Mouse (Mus musculus) lung, postnatal 4 days (tissue): ENCODE results near the gene Phldb1.
"Not testable (repeated sequence)": the region's sequence is repeated elsewhere in the genome, so short reads cannot be mapped to it uniquely, and the experiment has no call there.

Experiments used
- DNase-seq, 2 experiments: peaks; one replicate each; pipeline ENCODE4 v3.0.0; 2021

Gene Phldb1

DNA sequence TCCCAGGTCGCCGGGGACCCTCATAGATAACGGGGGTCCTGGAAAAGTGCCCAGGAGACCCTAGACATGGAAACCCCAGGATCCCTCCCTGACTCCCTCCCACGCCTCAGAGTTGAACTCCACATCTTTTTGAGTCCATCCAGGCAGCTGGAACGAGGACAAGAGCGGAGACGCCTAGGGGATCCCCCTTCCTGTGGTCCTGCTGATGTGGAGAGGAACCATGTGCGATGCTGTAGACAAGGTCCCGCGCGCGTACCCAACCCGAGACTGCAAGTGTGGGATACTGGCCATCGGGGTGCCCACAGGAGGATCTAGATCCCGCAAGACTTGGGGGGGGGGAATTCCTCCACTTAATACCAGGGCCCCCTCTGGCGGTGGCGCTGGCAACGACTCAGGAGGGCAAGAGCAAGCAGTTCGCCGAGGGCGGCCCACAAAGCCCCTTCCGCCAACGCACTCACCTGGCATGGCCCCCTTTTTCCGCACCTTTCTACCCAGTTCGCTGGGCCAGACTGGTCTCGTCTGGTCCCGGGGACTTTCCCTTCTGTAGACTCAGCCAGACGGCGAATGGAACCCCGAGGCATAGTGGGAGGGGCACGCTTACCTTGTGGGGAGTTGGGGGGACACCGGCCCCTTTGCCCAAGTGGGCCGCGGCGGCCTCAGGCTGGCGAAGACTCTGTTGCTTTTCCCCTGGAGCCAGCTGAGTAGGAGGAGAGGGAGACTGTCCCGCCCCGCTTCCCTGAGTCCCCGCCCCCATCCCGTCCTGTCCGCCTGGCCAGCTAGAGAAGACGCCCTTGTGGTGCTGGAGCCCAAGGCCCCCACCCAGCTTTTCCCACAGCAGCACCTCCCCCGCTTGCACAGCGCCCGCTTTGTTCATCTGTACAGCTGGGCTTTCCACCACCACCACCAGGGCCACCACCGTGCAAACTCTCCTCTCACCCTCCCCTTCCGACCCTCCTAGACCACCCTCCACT lies at the start of gene Phldb1:
Gene Phldb1, minus strand, starts transcription at position 675 of the 971 bp plus-strand sequence.
- DNase-seq = peak; percentile 84 to 90

DNA sequence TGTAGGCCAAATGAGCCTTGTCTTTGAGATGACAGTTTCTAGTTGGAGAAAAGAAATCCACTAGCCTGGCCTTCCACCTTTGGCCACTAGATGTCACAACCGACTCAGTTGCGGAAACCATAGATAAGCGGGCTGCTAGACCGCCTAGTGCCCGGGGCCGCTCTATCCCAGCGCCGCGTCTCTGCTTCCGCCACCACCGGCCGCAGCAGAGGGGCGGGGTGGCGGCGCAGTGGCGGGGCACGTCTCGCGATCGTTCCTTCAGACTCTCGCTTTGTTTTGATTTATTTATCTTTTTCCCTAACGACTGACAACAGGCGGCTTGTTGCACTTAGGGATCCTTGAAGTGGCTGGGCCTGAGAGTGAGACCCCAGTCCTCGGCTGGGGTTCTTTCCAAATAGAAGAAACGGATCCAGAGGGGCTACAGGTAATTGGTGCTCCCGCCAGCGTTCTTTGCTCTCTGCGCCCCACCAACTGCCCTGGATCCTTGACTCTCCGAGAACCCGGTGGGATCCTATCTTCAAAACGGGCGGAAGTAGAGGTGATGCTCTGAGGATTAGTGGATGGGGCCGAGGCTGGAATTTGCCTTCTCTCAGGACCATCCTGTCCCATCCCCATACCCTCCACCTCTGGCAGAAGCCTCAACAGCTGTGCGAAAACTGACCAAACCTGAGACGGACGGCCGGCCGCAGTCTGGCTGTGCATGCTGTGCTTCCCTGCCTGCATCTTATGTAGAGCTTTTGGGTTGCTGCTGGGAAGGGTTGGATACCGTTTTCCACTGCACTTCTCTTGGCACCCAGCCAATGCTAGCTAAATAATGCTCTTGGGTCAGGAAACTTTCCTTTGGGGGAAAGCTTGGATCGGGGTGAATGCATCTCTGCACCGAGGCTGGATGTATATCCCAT lies 38.0 kb upstream of the Phldb1 start:
- DNase-seq = peak; percentile 95 to 97

- no peak for DNase-seq
Measured at GRCm38 (mm10) chr9:44772392-44772749, 37.4 kb upstream of the Phldb1 start.

DNA sequence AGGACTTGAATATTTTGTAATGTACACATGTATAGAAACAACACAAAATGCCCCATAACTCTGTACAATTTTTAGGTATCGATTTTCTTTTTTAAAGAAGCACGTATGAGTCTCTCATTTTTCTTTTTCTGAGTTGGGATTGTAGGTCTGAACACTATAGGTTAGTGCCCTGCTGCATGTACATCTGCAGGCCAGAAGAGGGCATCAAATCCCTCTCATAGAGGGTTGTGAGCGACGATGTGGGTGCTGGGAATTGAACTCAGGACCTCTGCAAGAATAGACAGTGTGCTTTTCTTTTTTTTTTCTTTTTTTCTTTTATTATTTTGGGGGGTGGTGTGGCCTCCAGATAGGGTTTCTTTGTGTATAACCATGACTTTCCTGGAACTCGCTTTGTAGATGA lies 36.4 kb upstream of the Phldb1 start:
- no peak for DNase-seq

GRCm38 (mm10) chr9:44768029-44768394 lies 33.0 kb upstream of the Phldb1 start:
- DNase-seq = not testable (repeated sequence)

DNA sequence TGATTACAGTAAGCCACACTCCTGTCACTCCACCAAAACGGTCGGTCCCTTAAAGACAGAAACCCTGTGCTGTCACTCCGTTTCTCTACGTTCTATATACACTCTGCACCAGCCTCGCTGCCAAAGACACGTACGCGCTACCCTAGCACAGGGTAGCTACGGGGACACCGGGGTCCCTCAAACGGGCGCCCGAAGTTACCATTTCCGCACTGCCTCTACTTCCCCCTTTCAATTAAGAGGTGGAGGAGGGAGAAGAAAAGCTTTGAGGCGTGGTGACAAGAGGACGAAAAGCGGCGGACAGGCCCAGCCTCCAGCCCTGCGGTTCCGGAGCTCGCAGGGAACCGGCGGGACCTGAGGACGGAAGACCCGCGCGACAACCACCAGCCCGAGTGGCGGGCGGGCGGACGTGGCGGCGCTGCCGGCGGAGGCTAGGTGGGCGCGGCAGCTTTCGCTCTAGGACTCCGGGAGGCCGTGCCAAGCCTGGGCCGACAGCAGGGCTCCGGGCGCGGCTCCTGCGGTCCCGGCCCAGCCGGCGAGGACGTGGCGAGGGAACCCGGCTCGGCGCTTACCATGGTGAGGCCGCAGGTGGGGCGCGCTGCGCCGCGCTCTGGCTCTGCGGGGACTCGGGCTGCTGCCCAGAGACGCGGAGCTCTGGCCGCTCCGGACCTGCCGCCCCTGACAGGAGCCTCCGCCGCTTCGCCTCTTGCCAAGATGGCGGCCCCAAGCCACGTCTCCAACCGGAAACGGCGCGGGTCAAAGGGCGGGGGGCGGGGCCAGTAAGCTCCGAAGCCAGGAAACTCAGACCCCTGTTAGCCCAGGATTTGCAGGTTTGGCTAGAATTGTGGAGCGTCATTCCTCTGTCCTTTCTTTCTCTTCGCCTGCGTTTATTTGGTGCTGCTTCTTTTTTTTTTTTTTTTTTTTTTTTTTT lies 32.4 kb upstream of the Phldb1 start, which contains the start of the genes Arcn1 and Ift46:
Gene Arcn1, minus strand, starts transcription at position 745 of the 928 bp plus-strand sequence.
Gene Ift46, plus strand, starts transcription at position 808 of the 928 bp plus-strand sequence.
- peak; percentile 88 to 90 for DNase-seq

DNA sequence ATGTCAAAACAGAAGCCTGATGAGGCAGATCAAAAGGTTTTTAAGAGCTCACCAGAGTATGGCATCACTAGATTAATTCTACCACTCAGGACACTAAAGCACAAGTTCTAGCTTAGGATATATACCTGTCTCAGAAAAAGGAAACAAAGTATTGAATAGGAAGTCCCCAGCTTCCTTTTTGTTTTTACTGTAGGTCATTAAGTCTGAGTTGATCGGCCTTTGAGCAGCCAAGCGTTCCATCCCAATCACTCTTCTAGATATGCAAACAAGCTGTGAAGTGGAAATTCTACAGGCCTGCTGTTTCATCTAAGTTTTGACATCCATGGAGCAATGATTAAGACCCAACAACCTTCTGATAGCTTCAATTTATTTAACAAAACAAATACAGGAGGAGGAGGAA lies 25.9 kb upstream of the Phldb1 start:
- DNase-seq = no peak

DNA sequence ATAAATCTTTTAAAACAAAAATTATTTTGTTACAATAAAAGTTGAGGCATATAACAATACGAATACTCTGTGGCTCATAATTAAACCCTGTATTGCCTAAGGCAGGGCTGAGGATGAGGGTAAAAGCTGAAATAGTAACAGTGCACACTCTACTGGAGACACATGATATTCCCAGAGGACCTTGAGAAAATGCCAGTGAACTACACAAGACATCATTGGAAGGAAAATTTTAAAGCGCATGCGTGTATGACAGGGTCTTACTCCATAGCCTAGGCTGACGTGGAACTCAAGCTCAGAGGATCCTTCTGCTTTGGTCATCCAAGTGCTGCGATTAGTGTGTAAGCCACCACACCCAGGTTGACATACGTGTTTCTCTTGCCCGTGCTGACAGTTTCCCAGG lies 13.5 kb upstream of the Phldb1 start:
- DNase-seq = no peak

- no peak for DNase-seq
Measured at GRCm38 (mm10) chr9:44747341-44747740, 12.3 kb upstream of the Phldb1 start.

DNA sequence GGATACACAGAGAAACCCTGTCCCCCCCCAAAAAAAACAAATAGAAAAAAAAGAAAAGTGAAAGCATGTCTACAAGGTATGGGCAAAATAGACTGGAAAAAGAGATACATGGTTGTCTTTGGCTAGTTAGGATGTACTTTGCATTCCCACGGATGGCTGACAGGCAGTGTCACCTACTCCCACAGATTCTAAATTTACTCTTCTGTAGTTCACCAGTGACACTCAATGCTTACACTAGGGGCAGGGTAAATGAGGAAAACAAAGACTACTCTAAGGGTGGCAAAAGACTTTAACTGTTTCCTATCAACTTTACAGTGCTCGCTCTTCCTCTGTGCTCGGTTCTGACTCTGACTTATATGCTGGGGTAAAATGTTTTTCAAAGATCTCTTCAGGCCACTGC lies 11.7 kb upstream of the Phldb1 start:
- no peak for DNase-seq

GRCm38 (mm10) chr9:44745371-44745770 lies 10.4 kb upstream of the Phldb1 start:
- DNase-seq = no peak

GRCm38 (mm10) chr9:44740663-44741192 lies 5.7 kb upstream of the Phldb1 start:
- DNase-seq = no peak

- DNase-seq = peak; percentile 63 to 89
Measured at GRCm38 (mm10) chr9:44737240-44737949, 2.4 kb upstream of the Phldb1 start.

- no peak for DNase-seq
Measured at GRCm38 (mm10) chr9:44736301-44736700, 1.3 kb upstream of the Phldb1 start.

GRCm38 (mm10) chr9:44735886-44736285 lies 888 bp upstream of the Phldb1 start:
- DNase-seq = no peak

DNA sequence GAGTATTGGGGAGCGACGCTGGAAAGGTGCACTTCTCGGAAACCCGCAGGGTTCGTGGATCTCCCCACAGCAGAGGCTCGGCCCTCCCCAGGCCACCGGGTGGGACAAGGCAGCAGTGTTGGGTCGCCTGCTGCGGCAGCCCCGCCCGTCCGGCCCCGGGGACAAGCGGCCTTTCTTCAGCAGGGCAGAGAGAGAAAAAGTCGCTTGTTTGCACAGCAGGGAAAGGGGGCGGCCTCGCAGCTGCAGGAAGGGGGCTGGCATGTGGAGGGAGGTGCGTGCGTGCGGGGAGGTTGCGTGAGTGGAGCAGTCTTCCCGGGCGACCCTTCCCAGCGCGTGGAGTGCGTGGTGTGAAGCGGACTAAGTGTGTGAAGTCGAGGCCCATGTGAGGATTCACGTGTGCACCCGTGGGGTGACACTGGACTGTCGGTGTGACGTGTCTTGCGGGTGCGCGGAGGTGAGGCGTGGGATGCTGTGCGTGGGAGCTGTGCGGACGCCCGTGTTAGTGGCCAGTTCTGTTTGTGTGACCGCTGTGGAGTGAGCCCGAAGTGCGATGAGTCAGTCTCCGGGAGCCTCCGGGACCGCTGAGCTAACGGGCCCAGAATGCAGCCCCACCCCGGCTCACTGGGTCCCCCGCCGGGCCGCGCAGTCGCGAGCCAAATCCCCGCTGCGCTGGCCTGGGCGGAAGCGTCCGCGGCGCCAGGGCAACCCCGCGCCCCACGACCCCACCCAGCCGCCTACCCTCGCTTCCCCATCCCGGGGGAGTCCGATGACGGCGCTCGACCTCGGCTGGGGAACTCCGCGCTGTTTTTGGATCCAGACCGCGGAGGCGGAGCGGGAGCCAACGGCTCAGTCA lies 1.1 kb downstream of the Phldb1 start:
- DNase-seq = peak; percentile 74 to 81

- peak in 1 of 2 experiments; percentile 70 for DNase-seq
Measured at GRCm38 (mm10) chr9:44732921-44733530, 2.0 kb downstream of the Phldb1 start.

DNA sequence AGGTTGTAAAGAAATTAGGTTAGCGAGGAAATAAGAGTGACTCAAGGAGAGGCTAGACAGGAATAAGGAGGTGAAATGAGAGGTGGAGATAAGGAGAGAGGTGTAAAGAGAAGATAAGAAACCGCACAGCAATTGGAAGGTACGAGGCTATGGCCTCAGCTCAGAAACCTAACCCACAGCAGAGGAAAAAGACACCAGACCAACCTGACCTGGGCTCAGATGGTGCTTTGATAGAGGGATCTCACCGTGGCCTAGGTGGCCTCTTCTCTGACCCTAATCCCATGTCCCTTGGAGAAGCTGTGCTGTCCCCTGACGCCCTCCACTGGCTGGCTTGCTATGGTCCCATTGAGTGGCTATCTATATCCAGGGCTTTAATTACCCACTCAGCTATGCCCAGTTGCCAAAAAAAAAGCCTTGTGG lies 2.9 kb downstream of the Phldb1 start:
- no peak for DNase-seq

GRCm38 (mm10) chr9:44727441-44727840 lies 7.6 kb downstream of the Phldb1 start:
- no peak for DNase-seq
